17 mouse cellular contexts compared by ENCODE assay signal in genomic region chr19:44416240-44416639, GRCm38 (mm10). TPM values are rescaled to one million over a fixed set of nuclear protein-coding genes. Genes with fewer than 3 reads are reported as not detected.
A peak's percentile ranks its signal among the peaks of the same experiment; 100 is the strongest.
DNase-seq lines count a peak whose midpoint lies in the region; ATAC-seq lines count a peak whose summit lies in the region.
"Had no signal": no experiment of that assay in that cellular context is flagged by ENCODE, and none has a peak within 500 bp of the region (broad histone marks: within the 10 kb centered on the region; RNA-seq: fewer than 3 reads in every experiment).

No protein-coding gene starts in this region.

- H3K27ac ChIP-seq in kidney, embryonic 16.5 days (ENCODE audit: low read length): no peak overlapping the region
- H3K27ac ChIP-seq in brown adipose tissue, adult 24 weeks (replicated peaks; ENCODE audit: low read depth, low read length): peak overlapping the region; percentile 21
- H3K27ac ChIP-seq in liver, embryonic 16.5 days (ENCODE audit: low read length): no peak overlapping the region
- H3K27ac ChIP-seq in heart, embryonic 10.5 days: no peak overlapping the region
- H3K27ac ChIP-seq: macrophage; neural tube, embryonic 13.5 days had no signal

- no peaks in the 10 kb centered on the region for H3K36me3 ChIP-seq in kidney, embryonic 16.5 days (ENCODE audit: insufficient read depth, low read length)
- H3K36me3 ChIP-seq in liver, embryonic 16.5 days (ENCODE audit: control insufficient read depth, insufficient read depth): no peaks in the 10 kb centered on the region
- H3K36me3 ChIP-seq in heart, embryonic 10.5 days: no peaks in the 10 kb centered on the region
- H3K36me3 ChIP-seq: neural tube, embryonic 13.5 days had no signal

- no peak overlapping the region for H3K4me2 ChIP-seq in kidney, embryonic 16.5 days (replicated peaks; ENCODE audit: low read depth, low read length)
- no peak overlapping the region for H3K4me2 ChIP-seq in liver, embryonic 16.5 days (ENCODE audit: low read depth, low read length)
- H3K4me2 ChIP-seq: heart, embryonic 11.5 days; neural tube, embryonic 13.5 days had no signal

- H3K9ac ChIP-seq in kidney, embryonic 16.5 days (replicated peaks; ENCODE audit: low read length): no peak overlapping the region
- H3K9ac ChIP-seq in liver, embryonic 16.5 days (ENCODE audit: low read depth, low read length): no peak overlapping the region
- H3K9ac ChIP-seq: neural tube, embryonic 13.5 days had no signal

- 89% methylated on average over 5 of the region's 5 CpGs for WGBS in kidney, embryonic 16.5 days
- WGBS in liver, embryonic 16.5 days (ENCODE audit: insufficient replicate concordance): 56% methylated on average over 5 of the region's 5 CpGs
- WGBS in heart, embryonic 10.5 days: 72% methylated on average over 5 of the region's 5 CpGs

- H3K4me3 ChIP-seq in kidney, embryonic 16.5 days (ENCODE audit: low read length): no peak overlapping the region
- H3K4me3 ChIP-seq in brown adipose tissue, adult 24 weeks (ENCODE audit: insufficient read depth, low read depth, low read length): no peak overlapping the region
- no peak overlapping the region for H3K4me3 ChIP-seq in liver, embryonic 16.5 days (ENCODE audit: low read depth, low read length)
- H3K4me3 ChIP-seq in heart, embryonic 10.5 days: no peak overlapping the region
- H3K4me3 ChIP-seq: erythroblast, embryonic 14.5 days; neural tube, embryonic 13.5 days had no signal

- no peaks in the 10 kb centered on the region for H3K27me3 ChIP-seq in kidney, embryonic 16.5 days (ENCODE audit: insufficient read depth, low read length)
- no peaks in the 10 kb centered on the region for H3K27me3 ChIP-seq in liver, embryonic 16.5 days (ENCODE audit: control insufficient read depth, insufficient read depth, low read depth, low read length)
- H3K27me3 ChIP-seq in heart, embryonic 10.5 days (ENCODE audit: insufficient read depth, poor library complexity, severe bottlenecking): peaks cover 34% of the 10 kb centered on the region
- H3K27me3 ChIP-seq: neural tube, embryonic 13.5 days had no signal

- ATAC-seq in kidney, embryonic 16.5 days (ENCODE audit: low FRiP score, low TSS enrichment): no peak
- peak; percentile 64 for ATAC-seq in liver, embryonic 16.5 days (ENCODE audit: low read depth)
- ATAC-seq: midbrain, embryonic 16.5 days had no signal

- DNase-seq in adrenal gland, adult 8-10 months: peak; percentile 30
- no peak for DNase-seq in adrenal gland, postnatal 4 days (ENCODE audit: low spot score in 2 of 2)
- DNase-seq in kidney, adult 8-10 months: peak; percentile 29 to 56
- no peak for DNase-seq in layer of hippocampus, adult 11-12 months (ENCODE audit: low spot score)
- DNase-seq in heart, embryonic 10.5 days (ENCODE audit: low spot score): no peak
- DNase-seq: cerebellum, adult 18-20 months; heart, postnatal 4 days; lung, adult 2 months; retina, postnatal 1 day had no signal

- no peaks in the 10 kb centered on the region for H3K4me1 ChIP-seq in kidney, embryonic 16.5 days (ENCODE audit: insufficient read depth, low read length)
- H3K4me1 ChIP-seq in brown adipose tissue, adult 24 weeks (ENCODE audit: control insufficient read depth, insufficient read depth, insufficient read length, low read length): peaks cover 5% of the 10 kb centered on the region; the same call in 1 of the 2 replicates
- peaks cover 10% of the 10 kb centered on the region for H3K4me1 ChIP-seq in liver, embryonic 16.5 days (ENCODE audit: control insufficient read depth, low read depth, low read length)
- H3K4me1 ChIP-seq in heart, embryonic 10.5 days: no peaks in the 10 kb centered on the region
- H3K4me1 ChIP-seq: neural tube, embryonic 13.5 days had no signal

- no peaks in the 10 kb centered on the region for H3K9me3 ChIP-seq in kidney, embryonic 16.5 days (ENCODE audit: low read length)
- no peaks in the 10 kb centered on the region for H3K9me3 ChIP-seq in liver, embryonic 16.5 days (replicated peaks; ENCODE audit: control insufficient read depth, low read length)
- no peaks in the 10 kb centered on the region for H3K9me3 ChIP-seq in heart, embryonic 10.5 days
- H3K9me3 ChIP-seq: neural tube, embryonic 13.5 days had no signal

RNA-seq across cellular contexts. Expression of gene Scd1, which starts 8.6 kb away (rescaled TPM):
- 1,000 to 10,000 TPM in 1 of 4 experiments, 100 to 1,000 TPM in 3; 370 to 1,578 (median 696) TPM for total RNA-seq in adrenal gland, adult 8-10 months (2022)
- total RNA-seq in adrenal gland, postnatal 4 days (2021): 100 to 1,000 TPM; 121 to 159 TPM
- 3.1 and 3.3 TPM in 2 replicates for polyA plus RNA-seq in kidney, embryonic 16.5 days (2015; fragmentation: Nextera tagmentation; extraction: Ambion mirVana)
- polyA plus RNA-seq in brown adipose tissue, adult 24 weeks (2012; ENCODE audit: insufficient read depth, insufficient read length, missing spikeins): 10,672 and 38,636 TPM in 2 replicates
- polyA plus RNA-seq in liver, embryonic 16.5 days (2015; fragmentation: Nextera tagmentation; extraction: Ambion mirVana): 19.2 and 25.5 TPM in 2 replicates
- polyA plus RNA-seq in heart, embryonic 10.5 days (2016; fragmentation: Nextera tagmentation; extraction: Ambion mirVana): 2.5 and 5.5 TPM in 2 replicates

Comparison
In these comparisons a context has a peak if more than half of its experiments do, and no peak if none do; other contexts are left out.
1. DNase-seq: peak in adrenal gland, adult 8-10 months (single experiment) and kidney, adult 8-10 months (2 of 2); none in adrenal gland, postnatal 4 days (0 of 2), layer of hippocampus, adult 11-12 months (single experiment) and heart, embryonic 10.5 days (single experiment).
2. RNA of gene Scd1, which starts 8.6 kb away (polyA plus RNA-seq): 10,672 to 38,636 TPM in brown adipose tissue, adult 24 weeks; 19.2 to 25.5 TPM in liver, embryonic 16.5 days, 2.5 to 5.5 TPM in heart, embryonic 10.5 days and 3.1 to 3.3 TPM in kidney, embryonic 16.5 days; every median in the first group is over 100 times any median in the second.